Mouse (Mus musculus): ENCODE data around the gene Camkmt.

Gene Camkmt

GRCm38 (mm10) chr17:85171951-85172350 lies 81.6 kb downstream of the Camkmt start:
- no peak for DNase-seq

DNA sequence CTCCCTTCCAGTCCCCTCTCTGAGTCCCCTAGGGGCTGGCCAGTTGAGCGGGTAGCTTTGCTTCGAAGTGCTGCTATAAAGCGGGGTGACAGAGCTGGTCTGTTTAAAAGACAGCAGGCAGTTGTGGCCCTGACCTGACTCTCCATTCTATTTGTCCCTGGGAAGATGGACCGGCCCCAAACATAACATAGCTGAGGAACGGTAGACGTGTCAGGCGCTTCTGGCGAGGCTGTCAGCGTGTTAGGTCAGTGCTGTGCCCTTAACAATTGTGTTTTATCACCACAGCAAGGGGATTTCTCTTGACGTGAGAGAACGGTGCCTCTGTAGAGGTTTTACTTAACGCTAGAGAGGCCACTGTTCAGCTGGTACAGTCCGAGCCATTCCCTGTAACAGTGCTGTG lies 86.9 kb downstream of the Camkmt start:
- DNase-seq: no peak

DNA sequence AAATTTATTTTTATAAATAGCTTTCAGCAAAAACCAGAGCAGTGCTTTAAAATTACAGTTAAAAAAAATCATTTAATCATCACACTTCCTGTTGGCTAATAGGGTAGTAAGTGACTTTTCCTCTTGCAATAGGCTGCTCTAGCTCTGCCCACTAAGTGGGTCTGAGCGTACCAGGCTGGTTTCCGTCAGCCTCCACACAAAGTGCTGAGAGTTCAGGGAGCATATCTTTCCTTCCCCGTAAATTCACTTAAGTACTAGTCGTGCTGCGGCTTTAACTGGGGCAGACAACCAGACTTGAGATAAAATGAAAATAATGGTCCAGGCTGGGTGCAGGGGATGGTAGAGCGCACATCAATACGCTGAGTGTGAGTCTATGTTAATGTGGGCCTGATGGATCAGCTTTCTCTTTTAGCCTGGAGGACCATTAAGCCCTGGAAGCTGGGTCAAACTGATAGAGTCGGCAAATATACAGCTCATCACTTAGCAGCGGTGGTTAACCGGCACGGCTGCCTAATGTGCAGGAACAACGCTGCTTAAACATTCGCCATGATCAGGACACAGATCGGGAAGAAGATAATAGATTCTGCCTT lies 90.2 kb downstream of the Camkmt start:
- no peak for DNase-seq

GRCm38 (mm10) chr17:85189227-85190127 lies 99.1 kb downstream of the Camkmt start:
- DNase-seq: peak; percentile 86

DNA sequence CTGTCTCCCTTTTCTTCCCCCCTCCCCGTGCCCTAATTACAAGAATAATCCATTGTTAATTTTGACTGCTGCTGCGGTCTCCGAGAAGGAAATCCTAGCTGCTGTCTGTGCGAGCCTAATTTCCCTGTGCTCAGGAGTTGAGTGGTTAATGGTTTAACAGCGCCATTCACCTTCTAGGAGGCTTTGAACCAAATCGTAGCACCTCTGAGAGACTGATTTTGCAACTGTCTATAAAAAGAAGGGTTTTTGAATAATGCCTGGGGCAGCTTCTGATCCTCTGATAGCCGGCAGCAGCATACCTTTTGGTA lies 99.7 kb downstream of the Camkmt start:
- DNase-seq: no peak

DNA sequence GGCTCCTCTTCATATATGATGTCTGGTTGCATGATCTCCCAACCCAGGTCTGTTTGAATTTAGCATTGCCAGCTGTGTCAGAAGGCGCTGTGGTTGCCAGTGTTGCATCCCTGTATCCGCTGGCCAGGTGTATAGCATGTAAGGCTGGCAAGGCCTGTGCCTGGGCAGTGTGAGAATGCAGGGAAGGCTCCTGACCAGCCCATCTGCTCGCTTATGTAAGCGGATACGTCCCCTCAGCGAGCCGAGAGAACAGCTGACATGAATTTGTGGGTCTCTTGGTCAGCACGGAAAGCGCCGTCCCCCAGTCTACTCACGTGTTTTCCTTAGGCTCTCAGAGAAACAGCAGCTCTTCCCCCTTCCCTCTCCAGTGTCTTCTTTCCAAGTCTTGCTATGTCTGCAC lies 102.9 kb downstream of the Camkmt start:
- no peak for DNase-seq

- DNase-seq: no peak
Observed at GRCm38 (mm10) chr17:85198781-85199180, 108.4 kb downstream of the Camkmt start.

GRCm38 (mm10) chr17:85199321-85199720 lies 109.0 kb downstream of the Camkmt start:
- DNase-seq: no peak

- no peak for DNase-seq
Observed at GRCm38 (mm10) chr17:85218054-85218453, 127.7 kb downstream of the Camkmt start.

DNA sequence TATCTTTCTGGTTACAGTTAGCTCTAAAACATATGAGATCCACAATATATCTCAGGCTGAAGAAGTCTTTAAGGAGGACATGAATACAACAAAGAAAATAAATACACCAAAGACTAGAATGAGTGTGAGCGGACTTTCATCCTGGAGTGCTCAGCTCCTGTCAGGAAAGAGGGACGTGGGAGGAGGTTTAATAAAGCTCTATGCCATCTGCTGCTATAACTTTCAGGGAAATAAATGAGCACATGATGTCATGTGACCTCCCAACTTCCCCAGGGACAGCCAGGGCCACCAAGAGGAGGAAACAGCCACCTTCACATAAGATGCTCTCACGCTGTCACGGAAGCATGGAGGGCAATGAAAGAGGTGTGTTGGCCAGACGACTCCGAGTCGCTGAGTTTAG lies 151.8 kb downstream of the Camkmt start:
- DNase-seq: no peak

- DNase-seq: no peak
Observed at GRCm38 (mm10) chr17:85248962-85249361, 158.6 kb downstream of the Camkmt start.

DNA sequence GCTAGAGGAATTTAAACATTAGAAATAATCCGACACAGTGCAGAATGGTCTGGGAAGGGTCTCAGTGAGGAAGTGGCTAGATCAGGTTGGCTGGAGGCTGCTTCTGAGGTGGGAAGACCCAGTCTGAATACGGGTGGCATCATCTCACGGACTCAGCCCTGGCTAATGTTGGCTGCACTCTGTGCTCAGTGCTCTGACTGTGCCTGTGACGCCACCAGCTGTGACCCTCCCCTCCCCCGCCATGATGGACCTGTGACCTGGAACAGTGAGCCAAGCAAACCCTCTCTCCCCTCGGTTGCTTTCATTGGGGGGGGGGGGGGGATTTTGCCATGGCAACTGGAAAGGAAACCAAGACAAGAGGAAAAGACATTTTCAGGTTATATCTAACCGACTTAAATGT lies 159.4 kb downstream of the Camkmt start:
- DNase-seq: no peak

DNA sequence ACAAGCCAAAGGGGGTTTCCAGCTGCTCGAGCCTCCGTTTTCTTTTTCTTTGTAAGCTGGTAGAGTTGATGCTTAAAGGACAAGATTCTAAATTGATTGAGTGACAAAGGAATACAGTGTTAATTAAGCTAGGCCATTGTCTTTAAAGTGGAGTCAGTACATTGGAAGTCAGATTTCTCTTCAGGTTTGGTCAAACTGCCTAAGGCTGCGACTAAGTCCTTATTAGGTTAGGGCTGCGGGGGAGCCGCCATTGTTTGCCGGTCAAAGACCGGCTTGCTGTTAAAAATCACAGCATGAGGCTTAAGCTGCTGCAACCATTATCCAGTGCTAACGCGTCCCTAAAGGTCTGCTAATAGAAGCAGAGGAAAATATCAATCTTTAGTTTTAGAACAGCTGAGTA lies 166.6 kb downstream of the Camkmt start:
- DNase-seq: no peak

DNA sequence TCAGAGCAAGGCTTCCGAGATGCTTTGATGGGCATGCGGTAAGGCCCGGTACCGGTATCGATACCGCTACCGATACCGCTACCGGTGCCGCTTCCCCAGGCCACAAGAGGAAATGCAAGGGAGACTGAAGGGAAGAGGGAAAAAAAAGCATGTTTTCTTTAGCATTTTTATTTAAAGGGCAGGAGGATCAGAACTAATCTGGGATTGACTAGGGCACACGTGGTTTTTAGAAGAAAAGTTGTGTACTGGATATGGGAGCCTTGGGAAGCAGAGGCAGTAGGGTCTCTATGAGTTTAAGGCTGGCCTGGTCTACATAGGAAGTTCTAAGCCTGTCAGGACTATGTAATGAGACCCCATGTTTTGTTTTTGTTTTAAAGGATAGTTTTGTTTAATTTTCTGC lies 167.0 kb downstream of the Camkmt start:
- no peak for DNase-seq

DNA sequence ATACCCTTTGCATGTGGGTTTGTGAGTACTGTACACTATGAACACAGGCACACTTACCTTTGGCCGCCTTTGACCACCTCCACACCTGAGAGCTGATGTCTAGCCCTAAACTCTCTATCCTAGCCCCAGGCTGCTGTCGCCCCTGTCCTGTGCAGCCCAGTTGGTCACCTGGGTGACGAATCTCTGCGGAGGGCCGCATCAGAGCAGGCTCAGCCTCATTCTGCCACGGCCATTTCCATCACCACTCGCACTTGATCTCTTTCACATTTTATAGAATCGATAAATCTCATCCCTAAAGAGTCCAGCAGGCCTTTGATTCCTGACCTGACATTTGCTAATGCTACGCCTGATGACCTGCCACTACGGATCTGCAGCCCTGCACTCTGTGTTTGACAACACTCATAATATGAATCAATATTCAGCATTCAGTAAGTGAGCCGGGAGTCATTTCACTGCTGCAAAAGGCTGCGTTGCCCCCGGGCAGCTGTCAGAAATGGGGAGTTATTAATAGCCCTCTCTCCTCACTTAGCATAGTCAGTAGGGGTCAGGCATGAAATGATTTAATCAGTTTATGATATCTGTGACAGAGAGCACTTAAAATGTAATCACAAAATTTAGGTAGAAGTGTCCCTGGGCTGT lies 168.5 kb downstream of the Camkmt start:
- no peak for DNase-seq

GRCm38 (mm10) chr17:85266831-85267422 lies 176.6 kb downstream of the Camkmt start:
- DNase-seq: no peak

DNA sequence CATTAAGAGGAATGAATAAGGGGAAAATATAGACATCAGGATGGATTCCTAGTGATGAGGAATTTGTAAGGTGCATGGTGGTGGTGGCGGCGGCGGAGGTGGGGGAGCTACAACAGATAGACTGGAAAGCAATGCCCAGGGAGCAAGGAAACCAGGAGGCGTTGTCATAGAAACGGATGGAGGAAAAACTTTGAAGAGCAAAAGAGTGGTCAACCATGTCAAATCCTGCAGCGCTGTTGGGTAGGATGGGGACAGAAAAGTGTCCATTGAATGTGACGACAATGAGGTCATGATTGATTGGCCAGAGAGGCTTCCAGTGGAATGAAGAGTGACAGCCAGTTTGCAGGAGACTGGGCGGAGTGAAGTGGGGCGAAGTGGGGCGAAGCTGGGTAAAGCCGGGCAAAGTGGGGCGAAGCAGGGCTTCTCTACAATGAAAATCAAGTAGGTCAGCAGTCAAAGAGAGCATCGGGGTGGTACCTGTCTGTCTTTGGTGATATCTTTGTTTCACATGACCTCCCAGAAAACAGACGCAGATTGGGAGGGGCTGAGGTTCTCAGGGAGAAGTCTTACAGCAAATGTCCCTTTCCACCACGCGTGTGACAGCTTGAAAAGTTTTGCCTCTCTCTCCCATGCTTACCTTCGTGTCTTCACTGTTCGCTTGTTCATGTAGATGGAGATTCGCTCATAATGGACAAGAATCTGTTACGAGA lies 181.3 kb downstream of the Camkmt start:
- no peak for DNase-seq

DNA sequence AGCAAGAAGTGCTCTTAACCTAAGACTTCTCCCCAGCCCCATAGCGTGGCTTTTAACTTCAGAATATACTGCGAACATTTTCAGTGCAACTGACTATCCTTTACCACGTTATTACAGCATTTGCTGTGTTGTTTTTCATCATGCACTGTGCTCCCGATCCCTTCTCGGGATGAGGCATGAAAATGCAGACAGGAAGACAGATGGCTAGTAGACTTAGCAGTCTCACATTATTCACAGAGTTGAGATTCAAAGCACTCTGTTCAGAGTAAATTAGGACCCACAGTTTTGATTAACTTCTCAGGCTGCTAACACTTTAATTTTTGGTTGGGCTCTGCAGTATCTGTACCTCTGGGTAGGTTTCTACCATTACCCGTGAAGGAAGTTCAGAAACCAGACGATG lies 189.4 kb downstream of the Camkmt start:
- no peak for DNase-seq

DNA sequence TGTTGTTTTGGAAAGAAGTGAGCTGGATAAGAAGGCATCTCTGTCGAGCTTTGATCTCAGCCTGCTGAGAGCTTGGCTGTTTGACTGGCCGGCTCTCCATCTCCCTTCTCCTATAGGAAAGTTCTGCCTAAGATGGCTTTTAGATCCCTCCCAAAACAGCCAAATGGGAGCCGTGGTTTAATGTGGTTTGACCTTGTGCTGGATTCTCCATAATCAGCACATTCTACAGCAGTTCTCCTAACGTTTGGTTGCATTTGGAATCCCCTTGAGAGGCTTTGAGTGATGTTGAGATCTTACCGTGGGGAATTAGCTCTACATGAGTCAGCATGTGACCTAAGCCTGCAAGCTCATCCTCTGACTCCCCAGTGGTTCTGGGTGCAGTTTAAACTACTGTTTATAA lies 192.1 kb downstream of the Camkmt start:
- no peak for DNase-seq

- DNase-seq: no peak
Observed at GRCm38 (mm10) chr17:85291154-85291553, 200.8 kb downstream of the Camkmt start.

GRCm38 (mm10) chr17:85291601-85292000 lies 201.2 kb downstream of the Camkmt start:
- DNase-seq: no peak

- DNase-seq: no peak
Observed at GRCm38 (mm10) chr17:85292276-85292675, 201.9 kb downstream of the Camkmt start.

DNA sequence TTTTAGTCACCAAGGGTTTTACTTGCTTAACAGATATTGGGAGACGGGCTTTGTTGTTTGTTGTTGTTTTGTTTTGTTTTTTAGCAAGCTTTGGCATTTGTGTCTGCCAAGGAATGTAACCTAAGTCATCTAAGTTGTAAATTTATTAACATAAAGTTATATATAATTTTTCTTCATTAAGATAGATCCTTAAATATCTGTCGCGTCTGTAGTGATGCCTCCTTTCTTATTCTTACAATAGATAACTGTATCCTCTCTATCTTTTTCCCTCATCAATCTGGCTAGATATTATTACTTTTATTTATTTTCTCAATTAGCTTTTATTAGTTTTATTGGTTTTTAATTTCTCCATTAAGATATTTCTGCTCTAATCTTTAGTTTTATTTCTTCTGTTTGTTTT lies 213.3 kb downstream of the Camkmt start:
- no peak for DNase-seq
